Comparison of ENCODE assay signal across 25 mouse cellular contexts in genomic region chr17:15134905-15135669, GRCm38 (mm10).
A peak's percentile ranks its signal among the peaks of the same experiment; 100 is the strongest.
DNase-seq lines count a peak whose midpoint lies in the region; ATAC-seq and TF ChIP-seq lines count a peak whose summit lies in the region.
"Had no signal": no experiment of that assay in that cellular context is flagged by ENCODE, and none has a peak within 500 bp of the region (broad histone marks: within the 10 kb centered on the region; RNA-seq: fewer than 3 reads in every experiment).

No protein-coding gene starts in this region.

- H3K27me3 ChIP-seq in heart, embryonic 10.5 days (ENCODE audit: insufficient read depth, poor library complexity, severe bottlenecking): no peaks in the 10 kb centered on the region
- no peaks in the 10 kb centered on the region for H3K27me3 ChIP-seq in liver, adult 2 months (ENCODE audit: control insufficient read depth, insufficient read depth, low read length)
- H3K27me3 ChIP-seq in heart, embryonic 14.5 days (ENCODE audit: control insufficient read depth, insufficient read depth, low read length): no peaks in the 10 kb centered on the region
- no peaks in the 10 kb centered on the region for H3K27me3 ChIP-seq in liver, postnatal 0 days (ENCODE audit: insufficient read depth, low read length)
- no peaks in the 10 kb centered on the region; the same call in 1 of the 2 replicates for H3K27me3 ChIP-seq in hindbrain, embryonic 12.5 days
- H3K27me3 ChIP-seq: CH12.LX; embryonic facial prominence, embryonic 13.5 days; liver, embryonic 13.5 days; midbrain, embryonic 13.5 days; neural tube, embryonic 13.5 days had no signal

- TF ChIP-seq EP300 in liver, postnatal 0 days (IDR thresholded peaks at IDR 0.05; ENCODE audit: low read depth): no peak

- TF ChIP-seq POLR2A in liver, adult 2 months (IDR thresholded peaks at IDR 0.05; ENCODE audit: extremely low read depth, insufficient read depth, low read length): no peak

- H3K9ac ChIP-seq in liver, adult 2 months (ENCODE audit: low read depth, low read length): no peak overlapping the region
- no peak overlapping the region for H3K9ac ChIP-seq in heart, embryonic 14.5 days (ENCODE audit: low read length)
- H3K9ac ChIP-seq in liver, postnatal 0 days (replicated peaks): no peak overlapping the region
- H3K9ac ChIP-seq in hindbrain, embryonic 12.5 days: no peak overlapping the region
- H3K9ac ChIP-seq: embryonic facial prominence, embryonic 13.5 days; forebrain, postnatal 0 days; hindbrain, embryonic 14.5 days; liver, embryonic 13.5 days; midbrain, embryonic 13.5 days; neural tube, embryonic 13.5 days had no signal

- WGBS in heart, embryonic 10.5 days: 75% methylated on average over 12 of the region's 12 CpGs
- 22% methylated on average over 12 of the region's 12 CpGs for WGBS in liver, adult 2 months
- 65% methylated on average over 12 of the region's 12 CpGs for WGBS in heart, embryonic 14.5 days
- WGBS in liver, postnatal 0 days (ENCODE audit: insufficient replicate concordance): 63% methylated on average over 12 of the region's 12 CpGs
- 92% methylated on average over 12 of the region's 12 CpGs for WGBS in hindbrain, embryonic 12.5 days

- ATAC-seq in heart, embryonic 14.5 days (ENCODE audit: insufficient number of reproducible peaks, insufficient read depth, low FRiP score, low read depth): 0 out of 2 replicates have a peak, but pooled peaks have one; percentile 2
- ATAC-seq in liver, postnatal 0 days: peak; percentile 74
- ATAC-seq in hindbrain, embryonic 12.5 days (ENCODE audit: low FRiP score): no peak
- ATAC-seq: forebrain, postnatal 0 days; intestine, postnatal 0 days; midbrain, embryonic 13.5 days had no signal

- no peaks in the 10 kb centered on the region for H3K9me3 ChIP-seq in heart, embryonic 10.5 days
- H3K9me3 ChIP-seq in heart, embryonic 14.5 days (ENCODE audit: control insufficient read depth, low read length): no peaks in the 10 kb centered on the region
- H3K9me3 ChIP-seq in liver, postnatal 0 days (ENCODE audit: low read length): no peaks in the 10 kb centered on the region
- H3K9me3 ChIP-seq in hindbrain, embryonic 12.5 days (replicated peaks): no peaks in the 10 kb centered on the region
- H3K9me3 ChIP-seq: embryonic facial prominence, embryonic 13.5 days; liver, embryonic 13.5 days; midbrain, embryonic 13.5 days; neural tube, embryonic 13.5 days had no signal

- H3K4me3 ChIP-seq in heart, embryonic 10.5 days: no peak overlapping the region
- no peak overlapping the region for H3K4me3 ChIP-seq in liver, adult 2 months (ENCODE audit: insufficient read depth, low read depth, low read length)
- no peak overlapping the region for H3K4me3 ChIP-seq in heart, embryonic 14.5 days (ENCODE audit: control insufficient read depth in 1 of 2, insufficient read depth in 1 of 2, low read depth in 1 of 2, low read length in 2 of 2)
- no peak overlapping the region for H3K4me3 ChIP-seq in liver, postnatal 0 days (ENCODE audit: low read depth, low read length)
- H3K4me3 ChIP-seq in hindbrain, embryonic 12.5 days: no peak overlapping the region
- H3K4me3 ChIP-seq: embryonic facial prominence, embryonic 13.5 days; erythroblast, embryonic 14.5 days; liver, embryonic 13.5 days; midbrain, embryonic 13.5 days; neural tube, embryonic 13.5 days had no signal

- H3K4me2 ChIP-seq in heart, embryonic 14.5 days (ENCODE audit: low read length): no peak overlapping the region
- no peak overlapping the region for H3K4me2 ChIP-seq in liver, postnatal 0 days (ENCODE audit: low read depth, low read length)
- H3K4me2 ChIP-seq in hindbrain, embryonic 12.5 days (replicated peaks): no peak overlapping the region
- H3K4me2 ChIP-seq: embryonic facial prominence, embryonic 13.5 days; hindbrain, embryonic 14.5 days; liver, embryonic 13.5 days; midbrain, embryonic 13.5 days; neural tube, embryonic 13.5 days had no signal

- H3K4me1 ChIP-seq in heart, embryonic 10.5 days: peaks cover 9% of the 10 kb centered on the region; the same call in 1 of the 2 replicates
- peaks cover 3% of the 10 kb centered on the region; the same call in 1 of the 2 replicates for H3K4me1 ChIP-seq in liver, adult 2 months (ENCODE audit: control insufficient read depth, insufficient read depth, low read length)
- peaks cover 5 to 10% of the 10 kb centered on the region in 2 experiments for H3K4me1 ChIP-seq in heart, embryonic 14.5 days (ENCODE audit: control insufficient read depth in 2 of 2, insufficient read depth in 2 of 2, low read length in 2 of 2)
- peaks cover 3% of the 10 kb centered on the region; the same call in 1 of the 2 replicates for H3K4me1 ChIP-seq in liver, postnatal 0 days (ENCODE audit: insufficient read depth)
- no peaks in the 10 kb centered on the region for H3K4me1 ChIP-seq in hindbrain, embryonic 12.5 days
- H3K4me1 ChIP-seq: embryonic facial prominence, embryonic 13.5 days; midbrain, embryonic 13.5 days; neural tube, embryonic 13.5 days had no signal

- no peaks in the 10 kb centered on the region for H3K79me2 ChIP-seq in liver, adult 2 months (ENCODE audit: control insufficient read depth, insufficient read depth, low read length)

- H3K36me3 ChIP-seq in heart, embryonic 10.5 days: no peaks in the 10 kb centered on the region
- H3K36me3 ChIP-seq in liver, adult 2 months (ENCODE audit: control insufficient read depth, insufficient read depth, low read length): no peaks in the 10 kb centered on the region
- H3K36me3 ChIP-seq in heart, embryonic 14.5 days (ENCODE audit: control insufficient read depth, insufficient read depth, low read length): no peaks in the 10 kb centered on the region
- H3K36me3 ChIP-seq in liver, postnatal 0 days (replicated peaks; ENCODE audit: insufficient read depth, low read length): no peaks in the 10 kb centered on the region
- no peaks in the 10 kb centered on the region for H3K36me3 ChIP-seq in hindbrain, embryonic 12.5 days
- H3K36me3 ChIP-seq: embryonic facial prominence, embryonic 13.5 days; liver, embryonic 13.5 days; midbrain, embryonic 13.5 days; neural tube, embryonic 13.5 days had no signal

- H3K27ac ChIP-seq in heart, embryonic 10.5 days: no peak overlapping the region
- H3K27ac ChIP-seq in liver, adult 2 months (replicated peaks; ENCODE audit: insufficient read depth, low read depth, low read length): peak overlapping the region; percentile 38; the same call in 1 of the 2 replicates
- 0 out of 4 replicates have a peak overlapping the region, but pooled peaks of 1 of the 2 experiments have one; percentile 33 for H3K27ac ChIP-seq in heart, embryonic 14.5 days (replicated peaks in 1 of 2; ENCODE audit: control insufficient read depth in 1 of 2, insufficient read depth in 1 of 2, low read depth in 2 of 2, low read length in 2 of 2)
- H3K27ac ChIP-seq in liver, postnatal 0 days (ENCODE audit: low read depth): no peak overlapping the region
- no peak overlapping the region for H3K27ac ChIP-seq in hindbrain, embryonic 12.5 days
- H3K27ac ChIP-seq: embryonic facial prominence, embryonic 13.5 days; hindbrain, embryonic 14.5 days; liver, embryonic 13.5 days; macrophage; midbrain, embryonic 13.5 days; neural tube, embryonic 13.5 days had no signal

- peak; percentile 95 for DNase-seq in heart, adult 11 months
- DNase-seq in heart, embryonic 10.5 days (ENCODE audit: low spot score): no peak
- DNase-seq in liver, adult 2 months (ENCODE audit: extremely low read depth, low read depth, low spot score): peak; percentile 97
- DNase-seq in liver: no peak
- no peak for DNase-seq in liver, postnatal 0 days
- no peak for DNase-seq in cerebellum, postnatal 4 days (ENCODE audit: low spot score in 2 of 2)
- DNase-seq: adrenal gland, adult 8-10 months; cerebellum, adult 8-10 months; cerebellum, postnatal 25 days; forebrain, postnatal 0 days; kidney, adult 9 months; liver, embryonic 13.5 days; lung, adult 2 months; lung, postnatal 10 days; thymus, postnatal 4 days had no signal

- TF ChIP-seq CTCF in liver, adult 2 months (IDR thresholded peaks at IDR 0.05; ENCODE audit: low read depth, low read length): no peak
- TF ChIP-seq CTCF in liver, postnatal 0 days (IDR thresholded peaks at IDR 0.05; ENCODE audit: low read depth): no peak

Comparison
In these comparisons a context has a peak if more than half of its experiments do, and no peak if none do; other contexts are left out.
1. DNase-seq: peak in heart, adult 11 months (single experiment) and liver, adult 2 months (single experiment); none in heart, embryonic 10.5 days (single experiment), liver (single experiment), liver, postnatal 0 days (single experiment) and cerebellum, postnatal 4 days (0 of 2).